Mouse (Mus musculus): ENCODE measurements at regions not wholly inside any gene's neighbourhood (a gene's known extent, or its start where the extent isn't known, plus 50 kb on each side); places are given as distances from the start of the nearest gene placed in this dataset.

- ATAC-seq (ENCODE audit: low FRiP score, low read depth): no peak
Measured at GRCm38 (mm10) chrX:58686119-58686518, 223.0 kb upstream of the 4930550L24Rik start.

GRCm38 (mm10) chrX:58688964-58689363 lies 220.2 kb upstream of the 4930550L24Rik start:
- Histone ChIP-seq H3K36me3 (no peaks in the 10 kb centered on the region), H3K27ac (replicated peaks) (no peak overlapping the region), H3K4me3 (no peak overlapping the region), H3K4me2 (no peak overlapping the region), H3K4me1 (replicated peaks) (no peaks in the 10 kb centered on the region), H3K27me3 (no peaks in the 10 kb centered on the region), H3K9ac (no peak overlapping the region), H3K9me3 (no peaks in the 10 kb centered on the region)
- no peak for ATAC-seq (ENCODE audit: low FRiP score, low read depth)
- WGBS: 55% methylated on average over 2 of the region's 2 CpGs

More at GRCm38 (mm10) chrX:58686119-58686518, 223.0 kb upstream of the 4930550L24Rik start:
- H3K27ac ChIP-seq (replicated peaks): no peak overlapping the region
- no peaks in the 10 kb centered on the region for H3K27me3 ChIP-seq
- no peaks in the 10 kb centered on the region for H3K4me1 ChIP-seq (replicated peaks)
- WGBS: 60% methylated on average over 4 of the region's 4 CpGs
- H3K9me3 ChIP-seq: no peaks in the 10 kb centered on the region
- no peaks in the 10 kb centered on the region for H3K36me3 ChIP-seq
- H3K9ac ChIP-seq: no peak overlapping the region
- no peak overlapping the region for H3K4me3 ChIP-seq
- no peak overlapping the region for H3K4me2 ChIP-seq

GRCm38 (mm10) chrX:58702152-58702741 lies 206.9 kb upstream of the 4930550L24Rik start:
- H3K4me1 ChIP-seq (replicated peaks): no peaks in the 10 kb centered on the region
- H3K36me3 ChIP-seq: no peaks in the 10 kb centered on the region
- ATAC-seq (ENCODE audit: low FRiP score, low read depth): 0 out of 2 replicates have a peak, but pooled peaks have one; percentile 54
- no peak overlapping the region for H3K4me3 ChIP-seq
- H3K9ac ChIP-seq: no peak overlapping the region
- H3K27ac ChIP-seq (replicated peaks): no peak overlapping the region
- WGBS: 62% methylated on average over 4 of the region's 4 CpGs
- no peaks in the 10 kb centered on the region for H3K27me3 ChIP-seq
- H3K4me2 ChIP-seq: no peak overlapping the region
- no peaks in the 10 kb centered on the region for H3K9me3 ChIP-seq
